26 mouse cellular contexts compared by ENCODE assay signal in the genomic region with DNA sequence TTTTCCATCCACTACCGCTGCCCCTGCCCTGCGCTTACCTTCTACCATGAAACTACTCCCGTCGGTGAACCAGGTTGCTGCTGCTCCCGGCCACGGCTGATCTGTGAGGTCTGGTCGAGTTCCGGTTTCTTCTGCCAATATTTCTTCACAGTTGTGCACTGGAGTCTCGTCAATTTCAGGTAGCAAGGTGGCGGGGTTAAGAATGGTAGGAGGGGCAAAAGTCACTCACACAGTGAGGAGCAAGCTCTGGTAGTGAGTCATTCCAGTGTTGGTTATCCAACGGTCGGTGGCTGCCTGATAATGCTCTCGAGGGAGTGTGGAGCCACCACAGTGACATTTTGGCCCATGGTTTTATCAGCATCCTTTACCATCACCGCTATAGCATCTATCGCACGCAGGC. TPM values are rescaled to one million over a fixed set of nuclear protein-coding genes. Genes with fewer than 3 reads are reported as not detected.
"Had no signal": no experiment of that assay in that cellular context is flagged by ENCODE, and none has a peak within 500 bp of the region (broad histone marks: within the 10 kb centered on the region; RNA-seq: fewer than 3 reads in every experiment).

No protein-coding gene starts in this region.

- H3K4me3 ChIP-seq: layer of hippocampus, adult 2 months; limb, embryonic 10.5 days; limb, embryonic 13.5 days; liver, embryonic 12.5 days; liver, embryonic 15.5 days; lung, embryonic 15.5 days; megakaryocyte, embryonic 14.5 days; midbrain, embryonic 10.5 days; midbrain, embryonic 15.5 days; neural tube, embryonic 12.5 days; neural tube, embryonic 15.5 days had no signal

- H3K9ac ChIP-seq: limb, embryonic 13.5 days; liver, embryonic 12.5 days; liver, embryonic 15.5 days; lung, embryonic 15.5 days; midbrain, embryonic 15.5 days; neural tube, embryonic 12.5 days; neural tube, embryonic 15.5 days had no signal

- H3K36me3 ChIP-seq: limb, embryonic 10.5 days; limb, embryonic 13.5 days; liver, embryonic 12.5 days; liver, embryonic 15.5 days; lung, embryonic 15.5 days; midbrain, embryonic 10.5 days; midbrain, embryonic 15.5 days; neural tube, embryonic 12.5 days; neural tube, embryonic 15.5 days had no signal

- DNase-seq: layer of hippocampus, adult 9-11 months; liver; lung, adult 18-20 months; lung, postnatal 10 days; lung, postnatal 36 days; right cerebral cortex, adult 18-20 months; right cerebral cortex, postnatal 14 days; right cerebral cortex, postnatal 4 days; thymus, adult 2 months; thymus, postnatal 14 days; thymus, postnatal 4 days had no signal

- H3K27me3 ChIP-seq: limb, embryonic 13.5 days; liver, embryonic 12.5 days; liver, embryonic 15.5 days; lung, embryonic 15.5 days; megakaryocyte, embryonic 14.5 days; midbrain, embryonic 15.5 days; neural tube, embryonic 12.5 days; neural tube, embryonic 15.5 days had no signal

- ATAC-seq: hindbrain, embryonic 16.5 days; intestine, postnatal 0 days; liver, embryonic 12.5 days; midbrain, embryonic 15.5 days had no signal

- H3K27ac ChIP-seq: layer of hippocampus, adult 2 months; limb, embryonic 10.5 days; limb, embryonic 13.5 days; liver, embryonic 12.5 days; liver, embryonic 15.5 days; lung, embryonic 15.5 days; midbrain, embryonic 10.5 days; midbrain, embryonic 15.5 days; neural tube, embryonic 12.5 days; neural tube, embryonic 15.5 days; stomach, postnatal 0 days had no signal

- H3K9me3 ChIP-seq: limb, embryonic 10.5 days; liver, embryonic 12.5 days; liver, embryonic 15.5 days; lung, embryonic 15.5 days; midbrain, embryonic 10.5 days; midbrain, embryonic 15.5 days; neural tube, embryonic 12.5 days; neural tube, embryonic 15.5 days had no signal

- H3K4me2 ChIP-seq: limb, embryonic 13.5 days; liver, embryonic 12.5 days; liver, embryonic 15.5 days; lung, embryonic 15.5 days; midbrain, embryonic 15.5 days; neural tube, embryonic 12.5 days; neural tube, embryonic 15.5 days had no signal

- H3K4me1 ChIP-seq: limb, embryonic 10.5 days; limb, embryonic 13.5 days; liver, embryonic 12.5 days; liver, embryonic 15.5 days; lung, embryonic 15.5 days; megakaryocyte, embryonic 14.5 days; midbrain, embryonic 10.5 days; midbrain, embryonic 15.5 days; neural tube, embryonic 12.5 days; neural tube, embryonic 15.5 days had no signal

RNA-seq across cellular contexts. Expression of a gene that starts 9.8 kb away (rescaled TPM):
- polyA plus RNA-seq: limb, embryonic 13.5 days; liver, embryonic 12.5 days; liver, embryonic 15.5 days; stomach, embryonic 14.5 days had no signal

RNA-seq across cellular contexts. Expression of a gene that starts 10.9 kb away (rescaled TPM):
- polyA plus RNA-seq: liver, embryonic 12.5 days; thymus, adult 2 months had no signal
